Mouse (Mus musculus): ENCODE results near the gene Bach2. TPM values are rescaled to one million over a fixed set of nuclear protein-coding genes. Genes with fewer than 3 reads are reported as not detected.

The Bach2 gene
- total and polyA plus RNA-seq, 2 experiments from 2014 or later = 11.7 to 15.9 TPM

DNA sequence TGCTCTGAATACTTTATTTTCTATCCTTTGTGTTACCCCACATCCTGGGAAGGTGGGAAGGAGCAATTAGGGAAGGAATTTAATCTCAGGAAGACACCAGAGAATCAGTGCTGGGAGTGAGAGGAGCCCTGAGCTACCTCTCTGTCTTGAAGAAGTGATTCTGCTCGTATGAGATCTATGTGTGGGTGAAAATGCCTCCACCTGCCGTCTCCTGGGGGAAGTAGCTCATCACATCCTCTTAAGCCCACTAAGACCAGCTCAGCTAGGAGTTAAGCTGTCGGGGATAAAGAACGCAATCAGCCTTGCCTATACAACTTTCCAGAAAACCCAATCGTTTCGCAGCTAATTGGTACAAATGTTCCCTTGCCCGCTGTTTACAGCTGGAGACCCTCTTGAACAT is 174.5 kb downstream of the Bach2 start:
- DNase-seq (ENCODE audit: low spot score) = no peak
- no peaks in the 10 kb centered on the region for H3K36me3 ChIP-seq (ENCODE audit: insufficient read depth, low read length)
- no peaks in the 10 kb centered on the region for H3K27me3 ChIP-seq (ENCODE audit: insufficient read depth, low read length)
- 39% methylated on average over 7 of the region's 7 CpGs for WGBS
- H3K4me1 ChIP-seq (ENCODE audit: insufficient read depth, low read length) = no peaks in the 10 kb centered on the region
- H3K4me2 ChIP-seq (ENCODE audit: low read depth, low read length, poor library complexity, severe bottlenecking) = no peak overlapping the region
- H3K27ac ChIP-seq (ENCODE audit: low read depth, low read length) = no peak overlapping the region
- TF ChIP-seq CTCF (IDR thresholded peaks at IDR 0.05) = peak; percentile 61
- H3K9me3 ChIP-seq (ENCODE audit: low read length) = no peaks in the 10 kb centered on the region
- H3K9ac ChIP-seq (replicated peaks; ENCODE audit: low read length, poor library complexity, severe bottlenecking) = no peak overlapping the region
- no peak for ATAC-seq (ENCODE audit: low FRiP score)
- H3K4me3 ChIP-seq (ENCODE audit: low read depth, low read length) = no peak overlapping the region

- Histone ChIP-seq H3K36me3 (ENCODE audit: insufficient read depth, low read length) (no peaks in the 10 kb centered on the region), H3K27me3 (ENCODE audit: insufficient read depth, low read length) (no peaks in the 10 kb centered on the region), H3K4me2 (ENCODE audit: low read depth, low read length, poor library complexity, severe bottlenecking) (no peak overlapping the region), H3K4me3 (ENCODE audit: low read depth, low read length) (no peak overlapping the region), H3K9ac (replicated peaks; ENCODE audit: low read length, poor library complexity, severe bottlenecking) (no peak overlapping the region), H3K4me1 (ENCODE audit: insufficient read depth, low read length) (no peaks in the 10 kb centered on the region), H3K27ac (ENCODE audit: low read depth, low read length) (no peak overlapping the region), H3K9me3 (ENCODE audit: low read length) (no peaks in the 10 kb centered on the region)
- no peak for TF ChIP-seq CTCF (IDR thresholded peaks at IDR 0.05)
- DNase-seq (ENCODE audit: low spot score) (no peak), ATAC-seq (ENCODE audit: low FRiP score) (no peak)
- WGBS = 80% methylated on average over 9 of the region's 9 CpGs
Observed at GRCm38 (mm10) chr4:32413505-32413904, 174.9 kb downstream of the Bach2 start.

GRCm38 (mm10) chr4:32414959-32415358 is 176.4 kb downstream of the Bach2 start:
- TF ChIP-seq CTCF (IDR thresholded peaks at IDR 0.05) = no peak
- H3K36me3 ChIP-seq (ENCODE audit: insufficient read depth, low read length) = no peaks in the 10 kb centered on the region
- H3K9me3 ChIP-seq (ENCODE audit: low read length) = no peaks in the 10 kb centered on the region
- no peak overlapping the region for H3K9ac ChIP-seq (replicated peaks; ENCODE audit: low read length, poor library complexity, severe bottlenecking)
- no peak for ATAC-seq (ENCODE audit: low FRiP score)
- no peak for DNase-seq (ENCODE audit: low spot score)
- H3K4me1 ChIP-seq (ENCODE audit: insufficient read depth, low read length) = no peaks in the 10 kb centered on the region
- 66% methylated on average over 7 of the region's 7 CpGs for WGBS
- no peak overlapping the region for H3K4me2 ChIP-seq (ENCODE audit: low read depth, low read length, poor library complexity, severe bottlenecking)
- H3K4me3 ChIP-seq (ENCODE audit: low read depth, low read length) = no peak overlapping the region
- H3K27ac ChIP-seq (ENCODE audit: low read depth, low read length) = no peak overlapping the region
- no peaks in the 10 kb centered on the region for H3K27me3 ChIP-seq (ENCODE audit: insufficient read depth, low read length)

GRCm38 (mm10) chr4:32417939-32418338 is 179.3 kb downstream of the Bach2 start:
- 88% methylated on average over 8 of the region's 8 CpGs for WGBS
- Histone ChIP-seq H3K4me3 (ENCODE audit: low read depth, low read length) (no peak overlapping the region), H3K4me2 (ENCODE audit: low read depth, low read length, poor library complexity, severe bottlenecking) (no peak overlapping the region), H3K9me3 (ENCODE audit: low read length) (no peaks in the 10 kb centered on the region), H3K27me3 (ENCODE audit: insufficient read depth, low read length) (no peaks in the 10 kb centered on the region), H3K27ac (ENCODE audit: low read depth, low read length) (no peak overlapping the region), H3K4me1 (ENCODE audit: insufficient read depth, low read length) (no peaks in the 10 kb centered on the region), H3K9ac (replicated peaks; ENCODE audit: low read length, poor library complexity, severe bottlenecking) (no peak overlapping the region), H3K36me3 (ENCODE audit: insufficient read depth, low read length) (no peaks in the 10 kb centered on the region)
- no peak for DNase-seq (ENCODE audit: low spot score)
- no peak for ATAC-seq (ENCODE audit: low FRiP score)
- no peak for TF ChIP-seq CTCF (IDR thresholded peaks at IDR 0.05)

DNA sequence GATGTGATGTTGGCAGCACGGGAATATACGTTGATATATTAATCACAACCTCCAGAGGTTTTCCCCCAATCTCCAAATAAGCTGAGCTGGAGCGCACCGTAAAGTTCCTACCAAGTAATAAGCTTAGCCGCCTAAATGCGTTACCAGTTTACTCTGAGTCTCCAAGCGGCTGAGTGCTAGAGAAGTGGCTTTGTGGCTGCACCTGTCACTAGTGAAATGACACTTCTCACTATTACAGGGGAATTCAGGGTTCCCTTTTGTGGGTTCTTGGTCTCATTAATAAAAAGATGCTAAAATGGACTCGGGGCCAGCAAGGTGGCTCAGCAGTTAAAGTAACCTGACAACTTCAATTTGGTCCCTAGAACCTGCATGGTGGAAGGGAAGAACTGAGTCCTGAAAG is 183.0 kb downstream of the Bach2 start:
- Histone ChIP-seq H3K4me2 (ENCODE audit: low read depth, low read length, poor library complexity, severe bottlenecking) (no peak overlapping the region), H3K27ac (ENCODE audit: low read depth, low read length) (no peak overlapping the region), H3K4me1 (ENCODE audit: insufficient read depth, low read length) (peaks cover under 1% of the 10 kb centered on the region; the same call in 1 of the 2 replicates), H3K4me3 (ENCODE audit: low read depth, low read length) (no peak overlapping the region), H3K36me3 (ENCODE audit: insufficient read depth, low read length) (no peaks in the 10 kb centered on the region), H3K9me3 (ENCODE audit: low read length) (no peaks in the 10 kb centered on the region), H3K27me3 (ENCODE audit: insufficient read depth, low read length) (no peaks in the 10 kb centered on the region), H3K9ac (replicated peaks; ENCODE audit: low read length, poor library complexity, severe bottlenecking) (no peak overlapping the region)
- DNase-seq (ENCODE audit: low spot score) (no peak), ATAC-seq (ENCODE audit: low FRiP score) (no peak)
- 73% methylated on average over 8 of the region's 8 CpGs for WGBS
- TF ChIP-seq CTCF (IDR thresholded peaks at IDR 0.05) = no peak

DNA sequence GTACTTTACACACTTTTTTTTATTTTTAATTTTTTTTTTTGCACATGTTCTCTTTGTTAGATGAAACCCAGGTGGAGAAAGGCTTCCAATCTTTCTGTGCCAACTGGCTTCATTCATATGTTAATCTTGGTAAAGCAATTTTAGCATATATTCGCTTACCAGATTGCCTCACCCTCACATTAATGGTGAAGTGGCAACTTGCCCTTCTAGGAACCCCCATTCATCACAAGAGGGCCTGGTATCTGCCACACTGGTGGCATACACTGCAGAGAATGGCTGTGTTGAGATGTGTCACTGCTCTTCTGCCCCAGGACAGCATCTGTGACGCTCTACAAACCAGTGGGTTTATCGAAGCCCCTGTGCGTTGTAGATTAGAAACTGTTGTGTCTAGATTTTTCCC is 183.8 kb downstream of the Bach2 start:
- no peak overlapping the region for H3K4me3 ChIP-seq (ENCODE audit: low read depth, low read length)
- 81% methylated on average over 4 of the region's 4 CpGs for WGBS
- no peak for DNase-seq (ENCODE audit: low spot score)
- H3K9me3 ChIP-seq (ENCODE audit: low read length) = no peaks in the 10 kb centered on the region
- no peak overlapping the region for H3K4me2 ChIP-seq (ENCODE audit: low read depth, low read length, poor library complexity, severe bottlenecking)
- H3K9ac ChIP-seq (replicated peaks; ENCODE audit: low read length, poor library complexity, severe bottlenecking) = no peak overlapping the region
- ATAC-seq (ENCODE audit: low FRiP score) = no peak
- H3K27me3 ChIP-seq (ENCODE audit: insufficient read depth, low read length) = no peaks in the 10 kb centered on the region
- no peak for TF ChIP-seq CTCF (IDR thresholded peaks at IDR 0.05)
- H3K27ac ChIP-seq (ENCODE audit: low read depth, low read length) = no peak overlapping the region
- H3K36me3 ChIP-seq (ENCODE audit: insufficient read depth, low read length) = no peaks in the 10 kb centered on the region
- peaks cover 3% of the 10 kb centered on the region; the same call in 1 of the 2 replicates for H3K4me1 ChIP-seq (ENCODE audit: insufficient read depth, low read length)

All from midbrain, postnatal 0 days (tissue).